Mouse (Mus musculus): ENCODE measurements around the gene Gpatch2l.

Gpatch2l gene

GRCm38 (mm10) chr12:86280000-86280399 lies 38.3 kb downstream of the Gpatch2l start:
- no peak for DNase-seq (ENCODE audit: low read depth)

DNA sequence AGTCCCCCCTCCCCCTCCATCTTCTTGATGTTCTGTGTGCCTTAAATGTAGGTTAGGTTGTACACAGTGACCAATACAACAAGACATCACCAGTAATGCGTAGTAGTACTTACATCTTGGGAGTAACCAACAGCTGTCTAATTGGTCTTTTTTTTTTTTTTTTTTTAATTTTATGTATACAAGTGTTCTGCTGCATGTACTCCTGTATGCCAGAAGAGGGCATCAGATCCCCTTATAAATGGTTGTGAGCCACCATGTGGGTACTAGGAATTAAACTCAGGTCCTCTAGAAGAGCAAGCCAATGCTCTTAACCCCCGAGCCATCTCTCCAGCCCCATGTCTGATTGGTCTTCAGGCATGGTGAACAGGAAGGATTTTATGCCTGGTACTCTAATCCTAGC lies 44.0 kb downstream of the Gpatch2l start:
- no peak for DNase-seq (ENCODE audit: low read depth)

GRCm38 (mm10) chr12:86297450-86297849 lies 55.8 kb downstream of the Gpatch2l start:
- DNase-seq (ENCODE audit: low read depth) = no peak

GRCm38 (mm10) chr12:86302973-86303372 lies 61.3 kb downstream of the Gpatch2l start:
- no peak for DNase-seq (ENCODE audit: low read depth)

- no peak for DNase-seq (ENCODE audit: low read depth)
These were observed 63.4 kb downstream of the Gpatch2l start for GRCm38 (mm10) chr12:86305045-86305444.

DNA sequence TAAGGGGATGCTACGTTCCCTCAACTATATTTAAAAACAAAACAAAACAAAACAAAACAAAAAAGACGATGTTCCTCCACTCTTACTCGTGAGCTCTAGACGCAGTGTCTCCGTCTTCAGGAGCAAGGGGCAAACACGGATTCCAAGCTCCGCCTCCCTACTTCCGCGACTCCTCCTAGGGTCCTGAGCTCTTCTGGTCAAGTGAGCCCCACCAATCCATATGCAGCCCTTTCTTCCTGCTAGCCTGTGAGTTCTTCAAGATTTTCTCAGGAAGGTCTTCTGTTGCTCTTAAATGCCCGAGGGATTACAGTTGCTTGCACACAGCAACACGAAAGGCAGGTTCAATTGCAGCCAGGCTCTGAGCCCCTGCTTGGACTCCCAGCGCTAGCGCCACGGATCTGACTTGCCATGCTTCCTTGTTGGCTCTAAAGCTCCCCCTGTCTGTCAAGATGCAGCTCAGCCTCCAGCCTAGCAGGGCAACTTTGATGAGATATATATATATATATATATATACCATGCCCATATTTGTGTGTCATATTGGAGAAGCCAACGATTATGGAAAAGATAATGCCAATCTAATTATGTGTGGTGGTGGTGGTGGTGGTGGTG lies 64.1 kb downstream of the Gpatch2l start:
- DNase-seq (ENCODE audit: low read depth) = no peak

GRCm38 (mm10) chr12:86309474-86309873 lies 67.8 kb downstream of the Gpatch2l start:
- no peak for DNase-seq (ENCODE audit: low read depth)

DNA sequence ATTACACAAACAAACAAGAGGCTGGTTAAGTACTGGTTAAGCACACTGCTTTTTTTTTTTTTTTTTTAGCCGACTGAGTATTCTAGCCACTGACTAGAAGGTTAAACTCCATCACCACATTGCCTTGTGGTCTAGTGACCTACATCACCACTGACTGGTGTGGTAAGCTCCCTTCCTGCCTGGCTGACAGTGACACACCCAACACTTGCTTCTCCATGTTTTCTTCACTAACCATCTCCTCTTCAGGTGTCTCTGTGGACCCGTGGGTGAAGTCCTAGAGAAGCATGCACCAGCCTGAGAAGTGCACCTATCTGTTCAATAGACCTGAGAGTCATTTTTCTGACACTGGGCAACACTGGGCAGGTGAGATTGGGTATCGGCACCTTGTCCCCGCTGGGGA lies 68.2 kb downstream of the Gpatch2l start:
- DNase-seq (ENCODE audit: low read depth) = no peak

GRCm38 (mm10) chr12:86320629-86321028 lies 79.0 kb downstream of the Gpatch2l start:
- DNase-seq (ENCODE audit: low read depth) = no peak

GRCm38 (mm10) chr12:86324297-86324696 lies 82.6 kb downstream of the Gpatch2l start:
- DNase-seq (ENCODE audit: low read depth) = no peak

DNA sequence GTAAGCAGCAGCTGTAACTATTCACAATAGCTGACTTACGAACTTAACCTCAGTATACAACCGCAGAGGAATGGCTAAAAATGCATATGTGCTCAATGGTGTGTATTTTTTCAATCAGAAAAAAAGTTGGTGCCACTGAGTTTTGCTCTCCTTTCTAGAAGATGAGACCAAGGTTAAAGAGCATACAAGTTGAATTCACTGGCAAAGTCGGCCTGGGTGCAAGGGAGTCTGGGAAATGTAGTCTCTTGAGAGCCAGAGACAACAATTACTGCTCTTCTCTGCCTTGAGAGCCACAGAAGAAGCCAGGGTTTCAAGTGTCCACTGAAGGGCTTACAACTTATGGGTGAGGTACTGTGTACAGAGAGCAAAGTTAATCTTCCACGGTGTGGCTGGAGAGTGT lies 88.2 kb downstream of the Gpatch2l start:
- DNase-seq (ENCODE audit: low read depth) = no peak

GRCm38 (mm10) chr12:86330684-86331083 lies 89.0 kb downstream of the Gpatch2l start:
- no peak for DNase-seq (ENCODE audit: low read depth)

DNA sequence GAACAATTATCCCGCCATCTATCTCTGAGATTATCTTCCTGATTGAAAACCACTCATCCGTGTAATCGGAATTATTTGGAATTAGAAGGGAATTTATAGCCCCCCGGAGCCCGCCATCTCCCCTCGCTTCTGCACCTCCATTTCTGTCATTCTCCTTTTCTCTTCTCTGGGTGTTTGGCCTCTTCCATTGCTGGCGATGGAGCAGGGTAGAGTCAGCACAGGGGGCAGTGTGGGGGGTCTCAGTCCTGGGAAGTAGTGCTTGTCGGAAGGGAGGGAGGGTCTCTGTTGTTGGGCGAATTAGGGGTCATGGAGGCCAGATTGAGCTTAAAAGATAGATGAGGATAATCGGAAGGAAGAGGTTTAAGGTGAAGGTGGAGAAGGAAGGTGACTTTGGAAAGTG lies 89.6 kb downstream of the Gpatch2l start:
- DNase-seq (ENCODE audit: low read depth) = no peak

DNA sequence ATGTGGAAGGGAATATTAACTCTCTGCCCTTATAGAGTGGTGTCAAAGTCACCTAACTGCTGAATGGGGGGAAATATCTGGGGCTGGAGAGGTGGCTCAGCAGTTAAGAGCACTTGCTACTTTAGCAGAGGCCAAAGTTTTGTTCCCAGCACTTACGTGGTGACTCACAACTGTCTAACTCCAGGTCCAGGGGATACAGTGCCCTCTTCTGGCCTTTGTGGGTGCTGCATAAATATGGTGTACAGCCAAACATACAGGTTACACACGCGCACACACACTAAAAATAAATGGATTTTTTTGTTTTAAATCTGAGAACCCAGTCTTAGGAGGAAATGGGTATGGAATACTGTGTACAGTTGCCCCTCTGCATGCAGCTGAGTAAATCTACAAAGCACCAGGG lies 94.6 kb downstream of the Gpatch2l start:
- no peak for DNase-seq (ENCODE audit: low read depth)

DNA sequence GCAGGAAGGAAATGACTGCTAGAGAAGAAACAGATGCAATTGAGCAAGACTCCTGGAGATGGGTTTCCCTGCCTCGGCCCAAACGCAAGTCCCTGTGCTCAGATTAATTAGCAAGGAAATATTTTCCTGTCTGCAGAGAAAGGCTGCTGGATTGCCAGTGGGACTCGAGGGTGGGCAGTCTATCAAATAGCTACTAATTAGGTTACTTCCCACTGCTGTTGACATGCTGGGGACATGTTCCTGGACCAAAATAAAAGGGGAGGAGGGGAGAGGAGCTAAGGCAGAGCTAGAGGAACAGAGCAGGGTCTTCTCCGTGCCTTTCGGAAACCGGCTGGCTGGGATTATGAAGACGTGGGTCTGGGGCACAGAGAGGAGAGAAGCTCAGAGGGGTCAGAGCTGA lies 95.2 kb downstream of the Gpatch2l start:
- DNase-seq (ENCODE audit: low read depth) = no peak

All from fibroblast of lung, adult 2 months (primary cell).